Mouse (Mus musculus): ENCODE measurements around the gene Brms1. TPM values are rescaled to one million over a fixed set of nuclear protein-coding genes. Genes with fewer than 3 reads are reported as not detected.
"Not testable (repeated sequence)": the region's sequence is repeated elsewhere in the genome, so short reads cannot be mapped to it uniquely, and the experiment has no call there.

The Brms1 gene
- 58.2 and 63.1 TPM in 2 replicates for polyA plus RNA-seq (2012; ENCODE audit: insufficient read depth, insufficient read length, missing spikeins)

GRCm38 (mm10) chr19:5040862-5041523, at the start of gene Brms1:
Gene Brms1, plus strand, starts transcription at chr19:5041354.
- Histone ChIP-seq H3K27ac (ENCODE audit: insufficient read depth, low read depth, low read length) (peak within 1 kb of the TSS; percentile 56), H3K4me1 (ENCODE audit: control insufficient read depth, insufficient read depth, low read length) (peaks cover 16% of the 10 kb centered on the region), H3K4me3 (ENCODE audit: insufficient read depth, low read length) (peak within 1 kb of the TSS; percentile 90)
- TF ChIP-seq POLR2A (IDR thresholded peaks at IDR 0.05; ENCODE audit: borderline replicate concordance, low read depth, low read length) (no peak), CTCF (IDR thresholded peaks at IDR 0.05; ENCODE audit: low read depth, low read length) (no peak)

GRCm38 (mm10) chr19:4992371-4992770, 48.8 kb upstream of the Brms1 start:
- peaks cover 23% of the 10 kb centered on the region for H3K4me1 ChIP-seq (ENCODE audit: control insufficient read depth, insufficient read depth, low read length)
- no peak overlapping the region for H3K27ac ChIP-seq (ENCODE audit: insufficient read depth, low read depth, low read length)
- H3K4me3 ChIP-seq (ENCODE audit: insufficient read depth, low read length): no peak overlapping the region
- TF ChIP-seq POLR2A (IDR thresholded peaks at IDR 0.05; ENCODE audit: borderline replicate concordance, low read depth, low read length) (no peak), CTCF (IDR thresholded peaks at IDR 0.05; ENCODE audit: low read depth, low read length) (no peak)

- Histone ChIP-seq H3K27ac (ENCODE audit: insufficient read depth, low read depth, low read length) (0 out of 2 replicates have a peak overlapping the region, but pooled peaks have one; percentile 20), H3K4me1 (ENCODE audit: control insufficient read depth, insufficient read depth, low read length) (peaks cover 23% of the 10 kb centered on the region), H3K4me3 (ENCODE audit: insufficient read depth, low read length) (peak overlapping the region; percentile 34)
- TF ChIP-seq POLR2A (IDR thresholded peaks at IDR 0.05; ENCODE audit: borderline replicate concordance, low read depth, low read length): no peak
- TF ChIP-seq CTCF (IDR thresholded peaks at IDR 0.05; ENCODE audit: low read depth, low read length): no peak
Observed at GRCm38 (mm10) chr19:4992904-4993303, 48.2 kb upstream of the Brms1 start.

DNA sequence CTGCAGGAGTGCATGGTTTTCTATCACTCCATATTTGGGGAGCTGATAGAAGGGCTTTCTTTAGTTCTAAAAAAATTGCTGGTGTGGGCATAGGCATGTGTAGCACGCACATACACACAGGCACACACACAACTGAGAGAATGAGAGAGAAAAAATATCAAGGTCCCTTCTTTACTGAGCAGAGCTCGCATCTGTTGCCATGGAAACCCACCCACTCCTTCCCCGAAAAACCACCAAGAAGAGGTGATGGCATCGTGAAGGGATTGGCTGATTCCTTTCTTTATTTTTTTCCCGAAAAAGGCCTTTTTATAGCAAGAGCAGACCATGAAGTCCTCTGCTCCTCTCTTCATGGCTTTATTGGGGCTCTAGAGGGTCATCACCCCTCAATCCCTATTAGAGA, 47.1 kb upstream of the Brms1 start:
- TF ChIP-seq POLR2A (IDR thresholded peaks at IDR 0.05; ENCODE audit: borderline replicate concordance, low read depth, low read length) (no peak), CTCF (IDR thresholded peaks at IDR 0.05; ENCODE audit: low read depth, low read length) (no peak)
- H3K4me1 ChIP-seq (ENCODE audit: control insufficient read depth, insufficient read depth, low read length): peaks cover 32% of the 10 kb centered on the region
- no peak overlapping the region for H3K27ac ChIP-seq (ENCODE audit: insufficient read depth, low read depth, low read length)

GRCm38 (mm10) chr19:4999445-5000140, 41.6 kb upstream of the Brms1 start:
- peaks cover 34% of the 10 kb centered on the region for H3K4me1 ChIP-seq (ENCODE audit: control insufficient read depth, insufficient read depth, low read length)
- no peak for TF ChIP-seq POLR2A (IDR thresholded peaks at IDR 0.05; ENCODE audit: borderline replicate concordance, low read depth, low read length)
- TF ChIP-seq CTCF (IDR thresholded peaks at IDR 0.05; ENCODE audit: low read depth, low read length): no peak
- no peak overlapping the region for H3K4me3 ChIP-seq (ENCODE audit: insufficient read depth, low read length)
- H3K27ac ChIP-seq (ENCODE audit: insufficient read depth, low read depth, low read length): peak overlapping the region; percentile 30

More for the DNA sequence above, 47.1 kb upstream of the Brms1 start:
- no peak overlapping the region for H3K4me3 ChIP-seq (ENCODE audit: insufficient read depth, low read length)

- TF ChIP-seq CTCF (IDR thresholded peaks at IDR 0.05; ENCODE audit: low read depth, low read length): peak; percentile 96
- TF ChIP-seq POLR2A (IDR thresholded peaks at IDR 0.05; ENCODE audit: borderline replicate concordance, low read depth, low read length): no peak
- Histone ChIP-seq H3K4me1 (ENCODE audit: control insufficient read depth, insufficient read depth, low read length) (peaks cover 36% of the 10 kb centered on the region), H3K4me3 (ENCODE audit: insufficient read depth, low read length) (no peak overlapping the region), H3K27ac (ENCODE audit: insufficient read depth, low read depth, low read length) (no peak overlapping the region)
Observed at GRCm38 (mm10) chr19:5001666-5002406, 39.3 kb upstream of the Brms1 start.

DNA sequence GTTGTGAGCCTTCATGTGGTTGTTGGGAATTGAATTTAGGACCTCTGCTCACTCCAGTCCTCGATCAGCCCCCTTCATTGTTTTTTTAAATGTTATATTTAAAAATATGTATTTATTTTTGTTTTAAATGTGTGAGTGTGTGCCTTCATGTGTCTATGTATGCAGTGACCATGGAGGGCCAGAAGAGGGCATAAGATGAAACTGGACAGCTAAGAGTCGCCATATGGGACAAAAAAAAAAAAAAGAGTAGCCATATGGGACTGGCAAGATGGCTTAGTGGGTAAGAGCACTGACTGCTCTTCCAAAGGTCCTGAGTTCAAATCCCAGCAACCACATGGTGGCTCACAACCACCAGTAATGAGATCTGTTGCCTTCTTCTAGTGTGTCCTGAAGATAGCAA, 37.5 kb upstream of the Brms1 start:
- H3K27ac ChIP-seq (ENCODE audit: insufficient read depth, low read depth, low read length); H3K4me3 ChIP-seq (ENCODE audit: insufficient read depth, low read length): not testable (repeated sequence)
- H3K4me1 ChIP-seq (ENCODE audit: control insufficient read depth, insufficient read depth, low read length): peaks cover 31% of the 10 kb centered on the region

GRCm38 (mm10) chr19:5004925-5005324, 36.2 kb upstream of the Brms1 start:
- Histone ChIP-seq H3K4me1 (ENCODE audit: control insufficient read depth, insufficient read depth, low read length) (peaks cover 20% of the 10 kb centered on the region), H3K27ac (ENCODE audit: insufficient read depth, low read depth, low read length) (no peak overlapping the region), H3K4me3 (ENCODE audit: insufficient read depth, low read length) (no peak overlapping the region)
- TF ChIP-seq CTCF (IDR thresholded peaks at IDR 0.05; ENCODE audit: low read depth, low read length) (no peak), POLR2A (IDR thresholded peaks at IDR 0.05; ENCODE audit: borderline replicate concordance, low read depth, low read length) (no peak)

DNA sequence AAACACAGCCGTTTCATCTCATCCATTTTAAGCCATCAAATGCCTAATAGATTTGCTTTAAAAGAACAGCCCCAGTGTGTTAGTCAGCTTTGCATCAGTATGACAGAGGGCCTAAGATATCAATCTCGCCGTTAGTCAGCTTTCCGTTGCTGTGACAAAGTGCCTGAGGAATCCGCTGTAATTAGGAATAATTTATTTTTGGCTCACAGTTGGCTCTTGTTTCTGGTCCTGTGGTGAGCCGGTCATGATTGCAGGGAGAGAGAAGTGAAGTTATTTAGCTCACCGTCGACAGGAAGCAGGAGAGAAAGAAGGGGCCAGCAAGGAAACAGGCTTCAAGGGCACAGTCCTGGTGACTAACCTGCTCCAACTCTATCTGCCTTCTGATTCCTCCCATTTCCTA, 28.0 kb upstream of the Brms1 start:
- H3K4me3 ChIP-seq (ENCODE audit: insufficient read depth, low read length): no peak overlapping the region
- no peak overlapping the region for H3K27ac ChIP-seq (ENCODE audit: insufficient read depth, low read depth, low read length)
- no peak for TF ChIP-seq POLR2A (IDR thresholded peaks at IDR 0.05; ENCODE audit: borderline replicate concordance, low read depth, low read length)
- TF ChIP-seq CTCF (IDR thresholded peaks at IDR 0.05; ENCODE audit: low read depth, low read length): no peak
- H3K4me1 ChIP-seq (ENCODE audit: control insufficient read depth, insufficient read depth, low read length): peaks cover 13% of the 10 kb centered on the region

DNA sequence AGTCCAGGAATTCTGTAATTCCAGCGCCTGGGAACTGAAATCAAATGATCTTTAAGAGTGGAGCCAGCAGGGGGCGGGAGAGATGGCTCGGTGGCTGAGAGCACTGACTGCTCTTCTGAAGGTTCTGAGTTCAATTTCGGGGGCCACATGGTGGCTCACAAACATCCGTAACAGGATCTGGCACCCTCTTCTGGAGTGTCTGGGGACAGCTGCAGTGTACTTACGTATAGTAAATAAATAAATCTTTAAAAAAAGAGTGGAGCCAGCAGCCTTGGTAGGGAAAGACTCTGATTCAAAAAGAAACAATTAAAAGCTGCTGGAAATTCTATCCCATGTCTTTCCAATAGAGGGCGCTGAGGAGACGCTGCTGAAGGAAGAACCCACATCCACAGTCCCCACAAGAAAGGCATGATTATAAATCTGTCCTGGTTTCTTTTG, 26.2 kb upstream of the Brms1 start:
- TF ChIP-seq CTCF (IDR thresholded peaks at IDR 0.05; ENCODE audit: low read depth, low read length) (peak; percentile 42; the same call in 1 of the 2 replicates), POLR2A (IDR thresholded peaks at IDR 0.05; ENCODE audit: borderline replicate concordance, low read depth, low read length) (no peak)
- H3K4me3 ChIP-seq (ENCODE audit: insufficient read depth, low read length): no peak overlapping the region
- no peak overlapping the region for H3K27ac ChIP-seq (ENCODE audit: insufficient read depth, low read depth, low read length)
- peaks cover 22% of the 10 kb centered on the region for H3K4me1 ChIP-seq (ENCODE audit: control insufficient read depth, insufficient read depth, low read length)

Data from bone marrow macrophage, adult 2 months (primary cell).